Mouse (Mus musculus): ENCODE results near the gene Olfr55.
"Not testable (repeated sequence)": the region's sequence is repeated elsewhere in the genome, so short reads cannot be mapped to it uniquely, and the experiment has no call there.

Olfr55 gene

DNA sequence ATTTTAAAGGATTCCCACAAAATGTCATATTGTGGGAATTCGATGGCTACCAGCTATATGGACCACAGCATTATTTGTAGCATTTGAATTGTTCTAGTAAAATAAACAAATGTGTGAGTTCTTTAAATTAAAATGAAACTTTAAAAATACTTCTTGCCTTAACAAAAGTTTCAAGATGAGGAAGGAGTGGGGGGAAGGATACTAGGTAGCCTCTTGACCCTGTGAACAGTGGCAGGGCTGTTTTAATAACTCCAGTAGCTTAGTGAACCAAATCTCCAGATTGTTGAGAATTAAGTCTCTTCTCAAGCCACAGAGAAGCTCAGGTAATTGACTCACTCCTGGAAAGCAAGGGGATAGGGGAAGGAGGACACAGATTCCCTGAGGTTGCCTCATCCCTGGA lies at the start of gene Olfr55:
TSS of gene Olfr55 (plus strand) at position 301 of the 400 bp plus-strand sequence.
- not testable (repeated sequence) for DNase-seq (ENCODE audit: low read depth in 1 of 2, low spot score in 2 of 2)

DNA sequence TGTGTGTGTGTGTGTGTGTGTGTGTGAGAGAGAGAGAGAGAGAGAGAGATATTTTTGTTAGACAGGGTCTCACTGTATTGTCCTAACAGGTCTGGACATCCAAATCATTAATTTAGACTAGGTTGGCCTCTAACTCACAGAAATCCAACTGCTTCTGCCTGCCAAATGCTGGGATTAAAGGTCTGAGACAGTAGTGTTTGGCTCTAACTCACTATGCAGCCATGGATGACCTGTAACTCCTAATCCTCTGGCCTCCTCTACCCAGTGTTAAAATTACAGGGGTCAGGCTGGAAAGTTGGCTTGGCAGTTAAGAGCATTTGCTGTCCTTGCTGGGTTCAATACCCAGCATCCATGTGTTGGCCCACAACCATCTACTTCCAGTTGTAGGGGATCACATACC lies 43.7 kb upstream of the Olfr55 start:
- DNase-seq (ENCODE audit: low read depth in 1 of 2, low spot score in 2 of 2) = no peak

DNA sequence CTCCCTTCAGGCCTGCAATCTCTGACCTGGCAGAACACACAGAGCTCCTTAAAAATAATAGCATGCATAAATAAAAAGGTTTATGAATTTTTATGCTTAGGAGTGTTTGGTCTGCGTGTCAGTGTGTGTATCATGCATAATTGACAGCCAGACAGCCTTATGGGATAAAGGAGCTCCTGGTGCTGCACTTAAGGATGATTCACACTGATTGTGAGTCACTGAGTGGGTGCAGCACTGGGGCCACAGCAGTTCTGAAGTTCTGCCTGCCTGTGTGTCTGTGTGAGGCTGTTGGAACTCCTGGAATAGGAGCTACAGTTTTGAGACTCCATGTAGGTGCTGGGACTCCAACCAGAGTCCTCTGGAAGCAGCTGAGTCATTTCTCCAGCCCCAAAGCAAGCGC lies 42.0 kb upstream of the Olfr55 start:
- DNase-seq (ENCODE audit: low read depth in 1 of 2, low spot score in 2 of 2) = no peak

- DNase-seq (ENCODE audit: low read depth in 1 of 2, low spot score in 2 of 2) = no peak
Observed at GRCm38 (mm10) chr17:33139261-33139820, 28.9 kb upstream of the Olfr55 start, which contains the start of gene Morc2b. Gene Morc2b, minus strand, starts transcription at chr17:33139683.

GRCm38 (mm10) chr17:33191002-33191401 lies 22.8 kb downstream of the Olfr55 start, which contains the start of gene Olfr239:
Gene Olfr239, plus strand, starts transcription at chr17:33191302.
- DNase-seq (ENCODE audit: low read depth in 1 of 2, low spot score in 2 of 2) = not testable (repeated sequence)

- DNase-seq (ENCODE audit: low read depth in 1 of 2, low spot score in 2 of 2) = no peak
Observed at GRCm38 (mm10) chr17:33221590-33221989, 53.3 kb downstream of the Olfr55 start, which contains the start of gene Olfr1564. Gene Olfr1564, minus strand, starts transcription at chr17:33221690.
